Mouse (Mus musculus) limb, embryonic 13.5 days (tissue): ENCODE results near the gene Cmss1. TPM values are rescaled to one million over a fixed set of nuclear protein-coding genes. Genes with fewer than 3 reads are reported as not detected.
A peak's percentile ranks its signal among the peaks of the same experiment; 100 is the strongest.

Experiments used
- ATAC-seq: fragments of 200-750 bp; cut with Nextera tagmentation; 2 replicates; pipeline ENCODE4 v1.8.0; 2017; ENCODE audit warnings: low read depth, moderate number of reproducible peaks, moderate TSS enrichment; ENCODE audit not compliant: low FRiP score
- H3K27ac ChIP-seq: fragments of 300-500 bp; sonication (generic); 2 replicates; pipeline ENCODE4 v1.5.1; 2015; ENCODE audit warnings: inconsistent platforms, mild to moderate bottlenecking, moderate library complexity
- H3K27me3 ChIP-seq: fragments of 300-500 bp; sonication (generic); 2 replicates; pipeline ENCODE4 v1.6.1; 2015; ENCODE audit warnings: mild to moderate bottlenecking, inconsistent platforms
- H3K36me3 ChIP-seq: fragments of 300-500 bp; sonication (generic); 2 replicates; pipeline ENCODE4 v1.6.1; 2015; ENCODE audit warnings: inconsistent platforms, mild to moderate bottlenecking, moderate library complexity
- H3K4me1 ChIP-seq: fragments of 300-500 bp; sonication (generic); 2 replicates; pipeline ENCODE4 v1.6.1; 2015; ENCODE audit warnings: inconsistent platforms
- H3K4me2 ChIP-seq: fragments of 300-500 bp; sonication (generic); replicated peaks from 2 replicates; pipeline ENCODE4 v1.6.1; 2015; ENCODE audit warnings: inconsistent platforms, mild to moderate bottlenecking, moderate library complexity
- H3K4me3 ChIP-seq: fragments of 300-500 bp; sonication (generic); 2 replicates; pipeline ENCODE4 v1.5.1; 2015; ENCODE audit warnings: moderate library complexity, mild to moderate bottlenecking, inconsistent platforms
- H3K9ac ChIP-seq: fragments of 300-500 bp; sonication (generic); 2 replicates; pipeline ENCODE4 v1.6.1; 2015; ENCODE audit warnings: mild to moderate bottlenecking, inconsistent platforms
- H3K9me3 ChIP-seq: fragments of 300-500 bp; sonication (generic); 2 replicates; pipeline ENCODE4 v1.6.1; 2016; ENCODE audit warnings: inconsistent platforms
- WGBS: fragments of 180-500 bp; shearing (Covaris S2); methylation state at CpG from one replicate; pipeline ENCODE4 v1.1.7; 2015; 5-methylcytosine and 5-hydroxymethylcytosine counted together
- polyA plus RNA-seq: library from polyadenylated mRNA; unstranded; fragments of >200 nt; fragmentation: Nextera tagmentation; extraction: Ambion mirVana; gene quantifications from 2 replicates; pipeline ENCODE4 v1.2.1, GENCODE M21; 2015

The Cmss1 gene
- polyA plus RNA-seq, 1 experiment from 2014 or later, result 50.6 TPM

DNA sequence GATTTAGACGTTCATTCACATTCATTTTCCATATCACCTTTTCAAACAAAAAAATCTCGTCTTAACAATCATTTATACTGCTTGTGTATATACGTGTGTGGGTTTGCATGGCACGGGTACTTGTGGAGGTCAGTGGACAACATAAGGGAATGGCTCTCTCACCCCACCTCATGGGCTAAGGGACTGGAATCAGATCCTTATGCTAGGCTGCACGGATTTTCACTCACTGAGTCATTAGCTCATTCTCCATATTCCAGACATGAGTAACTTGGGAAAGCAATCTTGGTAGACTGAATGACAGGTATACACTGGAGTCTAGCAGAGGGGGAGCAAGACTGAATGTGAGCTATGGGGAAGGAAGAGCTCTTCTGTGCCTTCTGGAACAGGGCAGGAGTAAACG, 173.0 kb downstream of the Cmss1 start:
- no peaks in the 10 kb centered on the region for H3K36me3 ChIP-seq
- peaks cover 35% of the 10 kb centered on the region for H3K4me1 ChIP-seq
- no peak overlapping the region for H3K4me3 ChIP-seq
- H3K9me3 ChIP-seq, result no peaks in the 10 kb centered on the region
- H3K27ac ChIP-seq, result no peak overlapping the region
- WGBS, result 88% methylated on average over 6 of the region's 6 CpGs
- ATAC-seq, result no peak
- H3K4me2 ChIP-seq, result no peak overlapping the region
- no peaks in the 10 kb centered on the region for H3K27me3 ChIP-seq
- no peak overlapping the region for H3K9ac ChIP-seq

DNA sequence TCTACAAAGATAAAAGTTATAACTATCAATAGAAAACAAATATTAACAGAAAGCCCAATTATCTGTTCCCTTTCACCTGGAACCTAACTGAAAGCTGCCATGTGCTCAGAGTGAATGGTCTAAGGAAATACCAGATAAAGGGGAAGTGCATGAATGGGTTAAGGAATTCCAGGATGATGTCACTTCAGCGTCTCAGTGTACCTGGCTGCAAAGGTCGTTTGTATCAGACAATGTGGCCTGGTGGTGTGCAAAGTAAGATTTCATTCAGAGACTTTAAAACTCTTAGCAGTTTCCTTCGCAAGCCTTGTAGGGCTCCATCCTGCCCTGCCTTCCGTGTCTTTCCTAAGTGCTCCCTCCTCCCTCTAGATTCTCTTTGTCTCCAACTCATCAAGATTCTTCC, 173.5 kb downstream of the Cmss1 start:
- H3K27ac ChIP-seq, result no peak overlapping the region
- WGBS, result 74% methylated on average over 4 of the region's 4 CpGs
- peaks cover 31% of the 10 kb centered on the region for H3K4me1 ChIP-seq
- H3K9me3 ChIP-seq, result no peaks in the 10 kb centered on the region
- H3K4me2 ChIP-seq, result no peak overlapping the region
- no peaks in the 10 kb centered on the region for H3K27me3 ChIP-seq
- H3K9ac ChIP-seq, result no peak overlapping the region
- H3K4me3 ChIP-seq, result no peak overlapping the region
- ATAC-seq, result no peak
- H3K36me3 ChIP-seq, result no peaks in the 10 kb centered on the region

DNA sequence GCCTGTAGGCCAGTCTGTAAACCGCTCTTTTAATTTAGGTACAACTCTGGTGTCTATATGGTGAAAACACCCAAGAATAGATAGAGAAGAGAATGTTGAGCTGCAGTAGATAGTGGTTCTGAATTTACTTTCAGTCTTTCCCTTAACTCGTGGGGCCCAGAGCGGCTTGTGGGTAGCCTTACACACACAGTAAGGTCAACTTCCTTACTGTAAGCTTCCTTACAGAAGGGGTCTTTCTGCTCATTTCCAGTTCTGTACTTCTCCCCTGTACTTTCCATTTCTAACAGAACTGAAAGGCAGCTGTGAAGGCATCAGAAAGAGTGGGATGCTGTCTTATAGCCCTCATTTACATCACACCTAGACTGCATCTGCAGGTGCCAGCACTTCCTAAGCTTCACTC, 175.4 kb downstream of the Cmss1 start:
- 96% methylated on average over 3 of the region's 3 CpGs for WGBS
- no peak overlapping the region for H3K27ac ChIP-seq
- no peaks in the 10 kb centered on the region for H3K9me3 ChIP-seq
- no peaks in the 10 kb centered on the region for H3K27me3 ChIP-seq
- H3K9ac ChIP-seq, result no peak overlapping the region
- H3K4me3 ChIP-seq, result no peak overlapping the region
- peaks cover 33% of the 10 kb centered on the region for H3K4me1 ChIP-seq
- no peak for ATAC-seq
- H3K4me2 ChIP-seq, result no peak overlapping the region
- H3K36me3 ChIP-seq, result no peaks in the 10 kb centered on the region

DNA sequence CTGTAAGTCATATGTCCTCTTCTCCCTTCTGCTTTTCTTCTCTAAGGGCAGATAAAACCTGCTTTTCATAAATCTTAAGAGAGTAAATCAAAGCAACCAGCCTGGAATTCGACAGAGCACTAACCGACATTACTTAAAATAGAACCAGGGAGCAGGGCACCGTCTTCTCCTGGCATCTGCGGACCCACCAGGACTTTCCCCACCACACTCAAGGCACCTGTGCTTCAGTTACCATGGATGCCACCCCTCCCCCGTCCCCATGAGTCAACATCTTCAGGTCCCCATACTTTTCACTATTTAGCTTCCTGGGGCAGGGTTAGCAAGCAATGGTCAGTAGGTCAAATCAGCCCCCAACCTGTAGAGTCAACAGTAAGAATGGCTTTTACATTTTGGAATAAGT, 177.7 kb downstream of the Cmss1 start:
- no peak overlapping the region; the same call in 1 of the 2 replicates for H3K27ac ChIP-seq
- peaks cover 23% of the 10 kb centered on the region for H3K4me1 ChIP-seq
- no peaks in the 10 kb centered on the region for H3K27me3 ChIP-seq
- no peaks in the 10 kb centered on the region for H3K36me3 ChIP-seq
- H3K4me3 ChIP-seq, result no peak overlapping the region
- no peak overlapping the region for H3K4me2 ChIP-seq
- ATAC-seq, result no peak
- no peak overlapping the region for H3K9ac ChIP-seq
- H3K9me3 ChIP-seq, result no peaks in the 10 kb centered on the region
- 60% methylated on average over 5 of the region's 5 CpGs for WGBS

DNA sequence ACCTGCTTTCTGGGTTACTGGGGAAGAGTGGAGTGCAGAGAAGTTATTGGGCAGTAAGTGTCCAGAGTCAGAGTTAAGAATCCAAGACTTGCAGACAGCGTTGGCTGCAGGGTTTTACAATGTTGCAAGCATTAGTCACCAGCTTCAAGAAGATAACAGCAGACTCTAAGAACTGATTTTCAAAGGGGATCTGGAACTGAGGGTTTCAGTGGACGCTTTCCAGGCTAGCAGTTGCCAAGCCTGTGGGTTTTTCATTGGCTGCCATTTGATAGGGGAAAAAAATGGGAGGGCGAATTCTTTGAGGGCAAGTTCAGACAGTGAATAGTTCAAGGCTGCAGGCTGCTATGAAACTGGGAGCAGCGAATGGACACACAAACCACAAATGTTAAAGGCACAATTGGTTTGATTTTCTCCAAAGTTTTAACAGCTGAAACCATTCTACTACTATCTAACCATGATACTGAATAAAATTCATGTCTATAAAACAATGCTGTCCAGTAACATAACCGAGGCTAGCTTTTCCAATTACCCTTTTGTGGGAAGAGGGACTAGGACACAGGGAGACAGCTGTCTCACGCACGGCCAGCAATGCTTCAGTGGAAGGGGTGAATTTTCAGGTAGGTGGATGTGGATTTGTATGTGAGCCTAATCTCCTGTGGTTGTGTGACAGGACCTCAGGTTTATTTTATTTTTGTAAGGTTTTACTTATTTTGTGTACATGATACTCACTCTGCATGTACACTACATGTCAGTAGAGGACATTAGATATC, 179.0 kb downstream of the Cmss1 start:
- no peak overlapping the region for H3K27ac ChIP-seq
- no peak overlapping the region for H3K4me3 ChIP-seq
- H3K27me3 ChIP-seq, result no peaks in the 10 kb centered on the region
- peaks cover 31% of the 10 kb centered on the region for H3K4me1 ChIP-seq
- H3K9ac ChIP-seq, result no peak overlapping the region
- H3K9me3 ChIP-seq, result no peaks in the 10 kb centered on the region
- no peaks in the 10 kb centered on the region for H3K36me3 ChIP-seq
- H3K4me2 ChIP-seq, result no peak overlapping the region
- ATAC-seq, result no peak
- WGBS, result 57% methylated on average over 7 of the region's 7 CpGs

DNA sequence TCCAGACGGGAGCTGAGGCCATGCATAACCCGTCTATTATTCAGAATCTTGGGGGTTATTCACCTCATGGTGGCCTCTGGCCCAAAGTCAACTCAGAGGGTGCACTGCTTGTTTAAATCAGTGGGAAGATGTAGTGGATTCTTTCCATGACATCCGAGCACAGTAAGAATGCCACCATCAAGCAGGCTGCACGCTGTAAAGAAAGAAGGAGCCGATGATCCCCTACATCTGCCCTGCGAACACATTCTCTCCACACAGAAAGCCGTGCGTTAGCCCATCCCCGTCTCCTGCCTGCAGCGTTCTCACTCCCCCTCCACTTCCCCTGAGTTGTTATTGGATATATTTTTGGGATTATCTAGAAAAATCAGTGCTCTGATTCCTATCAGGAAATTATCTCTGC, 180.0 kb downstream of the Cmss1 start:
- Histone ChIP-seq H3K4me1 (peaks cover 41% of the 10 kb centered on the region), H3K4me2 (no peak overlapping the region), H3K27ac (no peak overlapping the region), H3K4me3 (no peak overlapping the region), H3K36me3 (no peaks in the 10 kb centered on the region), H3K9ac (no peak overlapping the region), H3K27me3 (no peaks in the 10 kb centered on the region), H3K9me3 (no peaks in the 10 kb centered on the region)
- 49% methylated on average over 10 of the region's 10 CpGs for WGBS
- ATAC-seq, result no peak

DNA sequence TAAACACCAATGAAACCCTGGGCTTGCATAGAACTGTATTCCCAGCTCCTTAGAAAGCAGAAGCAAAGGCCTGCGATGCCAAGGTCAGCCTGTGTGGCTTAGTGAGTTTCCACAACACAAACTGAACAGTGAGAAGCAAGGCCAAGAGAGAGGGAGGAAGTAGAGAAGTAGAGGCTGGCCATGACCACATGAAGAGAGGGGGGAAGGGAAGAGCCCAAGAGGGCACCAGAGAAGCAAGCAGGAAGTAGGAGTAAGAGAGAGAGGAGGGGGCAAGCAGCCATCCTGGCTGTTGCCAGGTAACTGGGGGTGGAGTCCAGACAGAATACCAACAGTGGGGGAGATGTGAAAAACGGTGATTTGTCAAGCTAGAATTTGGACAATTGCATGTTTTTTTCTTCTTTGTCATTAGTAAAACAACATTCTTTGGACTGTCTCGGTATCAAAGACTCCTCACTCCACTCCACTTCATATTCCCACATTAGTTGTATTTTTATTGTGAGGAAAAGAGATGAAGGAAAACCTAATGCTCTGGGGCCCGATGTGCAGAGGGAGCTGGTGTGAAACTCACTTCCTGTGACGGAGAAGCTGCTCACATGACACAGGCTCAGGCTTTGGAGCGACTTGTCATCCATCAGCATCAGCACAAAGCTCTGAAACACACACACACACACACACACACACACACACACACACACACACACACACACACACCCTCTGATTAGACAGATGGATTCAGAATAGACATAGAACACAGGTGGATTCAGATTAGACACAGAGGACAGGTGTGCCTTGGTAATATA, 183.5 kb downstream of the Cmss1 start:
- WGBS, result 60% methylated on average over 6 of the region's 6 CpGs
- no peaks in the 10 kb centered on the region for H3K36me3 ChIP-seq
- no peak overlapping the region for H3K4me2 ChIP-seq
- H3K9ac ChIP-seq, result no peak overlapping the region
- H3K4me1 ChIP-seq, result peaks cover 59% of the 10 kb centered on the region
- no peaks in the 10 kb centered on the region for H3K9me3 ChIP-seq
- H3K27ac ChIP-seq, result no peak overlapping the region
- no peak overlapping the region for H3K4me3 ChIP-seq
- ATAC-seq, result no peak
- H3K27me3 ChIP-seq, result no peaks in the 10 kb centered on the region

DNA sequence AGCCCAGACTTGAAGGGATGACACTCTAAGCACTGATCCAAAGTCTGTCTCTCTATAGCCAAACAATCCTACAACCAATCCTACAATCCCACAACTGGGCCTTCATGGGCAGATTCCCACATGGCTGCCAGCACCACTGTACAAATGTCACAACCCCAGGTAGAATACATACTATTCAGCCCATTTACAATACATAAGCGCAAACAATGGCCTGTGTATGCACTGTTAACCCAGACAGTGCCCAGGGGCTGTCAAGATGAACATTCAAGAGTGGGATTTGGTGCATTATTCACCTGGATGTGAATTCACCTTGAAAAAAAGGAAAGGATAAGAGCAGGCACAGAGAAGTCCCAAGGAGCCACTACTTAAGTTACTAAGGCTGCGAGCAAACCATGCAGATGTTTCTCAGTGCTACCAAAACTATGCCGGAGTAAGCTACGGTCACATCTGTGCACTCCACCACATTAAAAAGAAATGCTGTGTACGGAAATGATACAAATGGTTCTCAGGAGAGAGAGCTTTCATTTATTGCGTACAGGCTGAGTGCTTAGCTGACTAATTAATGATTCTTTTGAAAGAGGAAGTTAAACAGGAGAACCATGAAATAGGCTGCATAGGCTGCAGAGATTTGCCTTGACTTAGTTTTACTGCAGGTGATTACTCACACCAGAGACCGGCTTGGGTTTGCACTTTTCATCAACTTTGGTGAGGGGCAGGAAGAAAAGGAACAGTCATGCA, 184.8 kb downstream of the Cmss1 start:
- no peaks in the 10 kb centered on the region for H3K27me3 ChIP-seq
- WGBS, result 26% methylated on average over 7 of the region's 7 CpGs
- no peaks in the 10 kb centered on the region for H3K36me3 ChIP-seq
- no peak overlapping the region for H3K4me2 ChIP-seq
- no peak; the same call in 1 of the 2 replicates for ATAC-seq
- H3K4me3 ChIP-seq, result no peak overlapping the region
- H3K9ac ChIP-seq, result no peak overlapping the region
- peak overlapping the region; percentile 55; the same call in 1 of the 2 replicates for H3K27ac ChIP-seq
- no peaks in the 10 kb centered on the region for H3K9me3 ChIP-seq
- H3K4me1 ChIP-seq, result peaks cover 54% of the 10 kb centered on the region

DNA sequence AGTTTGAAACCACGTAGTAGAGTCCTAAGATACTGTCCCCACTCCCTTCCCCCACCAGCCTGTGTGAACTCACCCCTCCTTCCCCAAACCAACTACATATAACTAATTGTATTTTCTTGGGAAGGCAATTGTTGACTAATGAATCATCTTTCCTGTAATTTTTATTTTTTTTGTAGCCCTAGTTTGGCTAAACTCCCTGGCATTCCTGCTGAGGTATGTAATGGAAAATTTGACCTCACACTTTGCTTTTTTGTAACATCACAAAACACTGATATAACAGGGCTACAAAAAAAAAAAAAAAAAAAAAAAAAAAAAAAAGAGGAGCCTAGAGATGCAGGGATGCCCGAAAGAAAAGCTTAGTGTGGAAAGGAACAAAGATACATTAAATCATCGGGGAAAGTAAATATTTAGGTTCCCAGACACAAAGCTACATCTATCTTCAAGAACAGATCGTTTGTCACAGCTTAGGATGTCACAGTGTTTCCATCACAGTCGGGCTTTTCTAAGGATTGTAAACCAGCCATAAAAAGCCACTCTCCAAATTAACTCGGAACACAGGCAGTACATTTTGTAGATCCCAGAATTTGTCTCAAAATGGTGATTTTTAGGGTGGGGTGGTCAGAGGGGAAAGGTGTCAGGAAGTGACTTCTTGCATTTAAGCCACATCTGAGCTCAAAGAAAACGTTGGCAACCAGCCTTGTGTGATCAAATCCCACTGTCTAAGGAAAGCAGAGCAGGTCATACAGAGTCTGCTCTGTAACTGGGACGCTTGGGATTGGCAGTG, 185.7 kb downstream of the Cmss1 start:
- no peak for ATAC-seq
- Histone ChIP-seq H3K27ac (0 out of 2 replicates have a peak overlapping the region, but pooled peaks have one; percentile 23), H3K4me1 (peaks cover 55% of the 10 kb centered on the region), H3K4me2 (no peak overlapping the region), H3K4me3 (no peak overlapping the region), H3K27me3 (no peaks in the 10 kb centered on the region), H3K36me3 (no peaks in the 10 kb centered on the region), H3K9me3 (no peaks in the 10 kb centered on the region), H3K9ac (no peak overlapping the region)
- 9% methylated on average over 8 of the region's 8 CpGs for WGBS

DNA sequence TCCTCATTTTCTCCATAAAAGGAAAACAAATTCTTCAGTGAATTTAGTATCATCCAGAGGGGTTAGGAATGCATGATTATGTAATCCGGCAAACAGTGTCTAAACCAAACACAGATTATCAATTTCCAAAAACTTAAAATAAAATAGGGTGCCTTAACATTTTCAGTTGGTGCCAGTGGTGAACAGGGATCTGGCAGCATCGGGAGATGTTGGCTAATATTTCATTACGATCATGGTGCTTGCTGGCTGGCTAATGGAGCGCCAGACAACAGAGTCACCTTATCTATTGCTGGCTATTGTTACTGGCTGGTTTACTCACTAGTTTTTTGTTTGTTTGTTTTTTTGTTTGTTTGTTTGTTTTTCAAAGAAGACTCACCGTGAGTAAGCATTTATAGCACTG, 186.8 kb downstream of the Cmss1 start:
- Histone ChIP-seq H3K9ac (no peak overlapping the region), H3K36me3 (no peaks in the 10 kb centered on the region), H3K9me3 (peaks cover 4% of the 10 kb centered on the region; the same call in 1 of the 2 replicates), H3K27ac (no peak overlapping the region), H3K4me3 (no peak overlapping the region), H3K4me2 (no peak overlapping the region), H3K27me3 (no peaks in the 10 kb centered on the region), H3K4me1 (peaks cover 60% of the 10 kb centered on the region)
- no peak for ATAC-seq
- WGBS, result 73% methylated on average over 5 of the region's 5 CpGs

DNA sequence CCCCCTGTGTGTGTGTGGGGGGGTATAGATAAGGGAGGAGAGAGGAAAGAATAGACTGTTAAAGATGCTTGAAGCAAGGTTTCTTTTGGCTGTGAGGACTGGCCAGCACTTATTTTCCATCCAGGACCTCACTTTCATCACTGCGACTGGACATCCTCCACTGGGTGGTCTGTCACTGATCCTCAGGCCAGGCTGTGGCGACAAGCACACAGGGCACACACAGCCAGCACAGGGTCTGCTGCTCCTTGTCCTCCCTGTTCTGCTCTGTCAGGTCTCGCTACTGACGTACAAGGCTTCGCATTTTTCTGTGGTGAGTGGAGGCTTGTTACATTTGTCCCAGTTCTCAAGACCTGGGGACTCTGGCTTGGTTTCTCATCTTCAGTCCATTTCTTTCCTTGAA, 187.3 kb downstream of the Cmss1 start:
- Histone ChIP-seq H3K9ac (no peak overlapping the region), H3K27me3 (no peaks in the 10 kb centered on the region), H3K36me3 (no peaks in the 10 kb centered on the region), H3K4me1 (peaks cover 60% of the 10 kb centered on the region), H3K27ac (no peak overlapping the region; the same call in 1 of the 2 replicates), H3K4me3 (no peak overlapping the region), H3K4me2 (no peak overlapping the region), H3K9me3 (peaks cover 6% of the 10 kb centered on the region; the same call in 1 of the 2 replicates)
- WGBS, result 57% methylated on average over 5 of the region's 5 CpGs
- ATAC-seq, result no peak
